Mouse (Mus musculus) mesoderm, embryonic 11.5 days (tissue): ENCODE data around the gene Cacna1i.

Experiments used
- DNase-seq: peaks from one replicate; pipeline ENCODE4 v3.0.0-alpha.2; 2012; ENCODE audit warnings: low read depth, low spot score

The Cacna1i gene

DNA sequence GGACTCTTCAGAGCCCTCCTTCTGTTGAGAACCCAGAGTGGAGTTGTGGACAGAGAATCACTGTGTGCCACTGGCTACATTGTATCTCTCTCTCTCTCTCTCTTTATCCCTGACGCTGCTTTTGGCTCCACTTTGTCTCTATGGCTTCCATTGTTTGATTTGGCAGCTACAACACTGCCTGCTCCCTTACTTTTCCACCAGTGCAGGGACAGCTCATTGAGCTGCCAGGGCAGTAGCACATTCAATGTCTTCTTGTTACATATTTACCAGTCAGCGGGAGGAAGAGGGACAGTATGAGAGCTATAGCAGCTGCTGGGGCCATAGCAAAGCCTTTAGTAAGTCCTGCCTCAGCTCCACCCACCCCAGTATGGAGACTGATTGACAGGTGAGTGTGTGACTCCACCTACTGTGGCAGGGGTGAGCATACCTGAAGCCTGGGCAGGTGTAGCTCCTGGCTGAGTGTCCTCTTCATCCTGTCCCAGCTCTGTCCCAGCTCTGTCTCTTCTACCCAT lies 114.4 kb downstream of the Cacna1i start:
- no peak for DNase-seq

GRCm38 (mm10) chr15:80401980-80402379 lies 114.9 kb downstream of the Cacna1i start:
- DNase-seq, result no peak

GRCm38 (mm10) chr15:80407873-80408272 lies 120.8 kb downstream of the Cacna1i start:
- DNase-seq, result no peak

DNA sequence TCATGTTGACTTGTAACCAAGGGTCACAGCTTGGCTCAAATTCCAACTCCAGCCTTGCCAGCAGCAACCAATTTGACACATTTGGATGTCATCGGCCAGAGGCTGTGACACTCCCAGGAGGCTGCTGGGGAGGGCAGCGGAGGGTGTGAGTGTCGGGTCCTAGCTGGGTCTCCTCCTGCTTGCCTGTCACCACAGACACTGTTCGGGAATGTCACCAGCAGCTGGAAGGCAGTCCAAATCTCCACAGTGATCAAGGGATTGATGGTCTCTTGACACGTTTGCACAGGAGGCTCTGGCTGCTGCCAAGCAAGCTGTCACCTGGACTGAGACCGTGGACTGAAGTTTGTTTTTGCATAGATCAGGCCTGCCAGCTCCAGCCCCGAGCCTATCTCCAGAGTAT lies 123.6 kb downstream of the Cacna1i start:
- DNase-seq, result no peak

- no peak for DNase-seq
These were observed 126.0 kb downstream of the Cacna1i start for GRCm38 (mm10) chr15:80413070-80413469.

GRCm38 (mm10) chr15:80413988-80414721 lies 127.1 kb downstream of the Cacna1i start:
- DNase-seq, result no peak

- no peak for DNase-seq
These were observed 128.1 kb downstream of the Cacna1i start for GRCm38 (mm10) chr15:80415132-80415531.

GRCm38 (mm10) chr15:80417066-80417465 lies 130.0 kb downstream of the Cacna1i start:
- DNase-seq, result no peak

GRCm38 (mm10) chr15:80418146-80418545 lies 131.1 kb downstream of the Cacna1i start:
- DNase-seq, result no peak

GRCm38 (mm10) chr15:80430324-80430723 lies 143.3 kb downstream of the Cacna1i start:
- DNase-seq, result no peak

- no peak for DNase-seq
These were observed 149.9 kb downstream of the Cacna1i start for GRCm38 (mm10) chr15:80436961-80437360.

DNA sequence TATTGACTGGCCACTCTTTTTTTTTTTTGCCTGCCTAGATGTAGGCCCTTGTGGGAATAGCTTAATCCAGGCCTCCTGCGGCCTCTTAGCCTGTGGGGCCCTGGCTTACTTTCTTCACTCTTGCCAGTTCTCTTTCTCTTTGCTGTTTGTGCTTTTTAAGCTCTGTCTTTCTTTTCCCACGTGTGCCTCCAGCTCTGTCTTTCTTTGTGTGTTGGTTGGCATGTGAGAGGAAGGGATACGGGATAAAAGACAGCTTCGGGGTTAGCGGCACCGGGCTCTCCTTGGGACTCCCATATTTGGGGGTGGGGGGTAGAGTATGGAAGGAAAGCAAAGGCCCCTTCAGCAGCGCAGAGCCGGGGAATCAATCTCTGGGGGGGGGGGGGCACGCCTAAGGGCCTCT lies 151.0 kb downstream of the Cacna1i start:
- no peak for DNase-seq

GRCm38 (mm10) chr15:80438423-80438822 lies 151.4 kb downstream of the Cacna1i start:
- no peak for DNase-seq

DNA sequence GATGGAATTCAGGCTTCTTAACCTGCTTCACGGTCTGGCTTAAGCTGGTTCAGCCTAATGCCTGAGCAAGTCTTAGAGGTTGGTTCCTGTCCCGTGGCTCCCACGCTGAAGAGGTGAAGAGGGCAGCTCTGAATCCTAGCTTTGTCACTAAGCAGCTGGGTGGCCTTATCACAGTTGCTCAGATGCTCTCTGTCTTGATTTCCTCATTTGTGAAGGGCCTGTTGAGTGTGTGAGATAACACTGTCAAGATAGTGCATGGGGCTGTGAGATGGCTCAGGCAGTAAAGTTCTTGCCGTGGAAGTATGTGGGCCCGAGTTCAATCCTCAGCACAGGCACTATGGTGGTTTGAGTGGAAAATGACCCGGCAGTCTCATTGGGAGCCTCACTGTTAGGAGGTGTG lies 153.2 kb downstream of the Cacna1i start:
- DNase-seq, result no peak

- DNase-seq, result no peak
These were observed 159.1 kb downstream of the Cacna1i start for GRCm38 (mm10) chr15:80445956-80446687.
